Mouse (Mus musculus) spleen, adult 2 months (tissue): ENCODE results near the gene Zfp296. TPM values are rescaled to one million over a fixed set of nuclear protein-coding genes. Genes with fewer than 3 reads are reported as not detected.

ENCODE experiments used
- DNase-seq, 2 experiments: peaks; one replicate each; pipeline versions ENCODE4 v3.0.0 to v3.0.0-alpha.2; 2012 to 2021; ENCODE audit warnings: low spot score in 2 of 2, low read depth in 1 of 2
- H3K27ac ChIP-seq: fragments of 200-500 bp; 2 replicates; pipeline ENCODE4 v1.5.1; 2012; ENCODE audit warnings: low read length, inconsistent platforms; ENCODE audit not compliant: insufficient read depth
- H3K27me3 ChIP-seq: fragments of 200-500 bp; 2 replicates; pipeline ENCODE4 v1.6.1; 2012; ENCODE audit warnings: mild to moderate bottlenecking, moderate library complexity, low read length, inconsistent platforms; ENCODE audit not compliant: control insufficient read depth, insufficient read depth
- H3K36me3 ChIP-seq: fragments of 200-500 bp; 2 replicates; pipeline ENCODE4 v1.6.1; 2012; ENCODE audit warnings: mild to moderate bottlenecking, low read length, inconsistent platforms; ENCODE audit not compliant: control insufficient read depth, insufficient read depth
- H3K4me1 ChIP-seq: fragments of 200-500 bp; 2 replicates; pipeline ENCODE4 v1.6.1; 2011; ENCODE audit warnings: inconsistent platforms; ENCODE audit not compliant: control insufficient read depth, insufficient read depth, insufficient read length
- H3K4me3 ChIP-seq: fragments of 200-500 bp; 2 replicates; pipeline ENCODE4 v1.5.1; 2011; ENCODE audit warnings: mild to moderate bottlenecking, inconsistent platforms; ENCODE audit not compliant: insufficient read depth, insufficient read length; ENCODE audit errors: extremely low read depth
- CTCF ChIP-seq: fragments of 200-500 bp; IDR thresholded peaks from 2 replicates; pipeline ENCODE4 v1.5.1; 2011; ENCODE audit warnings: mild to moderate bottlenecking, inconsistent platforms; ENCODE audit not compliant: insufficient read depth, insufficient read length, insufficient replicate concordance; ENCODE audit errors: extremely low read depth
- POLR2A ChIP-seq: fragments of 200-500 bp; IDR thresholded peaks from 2 replicates; pipeline ENCODE4 v1.6.1; 2011; ENCODE audit warnings: low read depth, low read length, inconsistent platforms
- WGBS: fragments of 180-500 bp; shearing (Covaris S2); methylation state at CpG from one replicate; pipeline ENCODE4 v1.1.7; 2018; 5-methylcytosine and 5-hydroxymethylcytosine counted together
- polyA plus RNA-seq: library from polyadenylated mRNA; depleted of rRNA; stranded (reverse); fragments of >200 nt; gene quantifications from 2 replicates; pipeline ENCODE4 v1.2.3, GENCODE M21; 2012

The Zfp296 gene
- polyA plus RNA-seq, 1 experiment: 20.9 TPM

DNA sequence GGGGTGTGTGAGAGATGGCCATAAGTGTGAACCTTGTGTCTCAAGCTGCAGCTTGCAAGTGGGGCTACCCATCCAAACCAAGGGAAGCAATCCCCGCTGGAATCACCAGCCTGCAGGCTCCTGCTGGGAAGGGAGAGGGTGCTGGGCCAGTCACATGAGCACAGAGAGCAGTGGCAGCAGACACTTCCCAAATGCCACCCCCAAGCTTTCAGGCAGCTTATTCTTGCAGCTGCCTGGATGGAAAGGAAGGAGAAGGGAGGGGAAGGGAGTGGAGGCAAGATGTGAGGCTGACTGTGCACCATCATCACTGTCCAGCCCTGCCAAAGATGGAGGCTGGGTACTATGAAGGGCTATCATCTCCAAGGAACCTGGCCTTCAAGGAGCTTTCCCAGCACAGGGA is 22.9 kb upstream of the Zfp296 start:
- Histone ChIP-seq H3K27ac (no peak overlapping the region), H3K4me1 (no peaks in the 10 kb centered on the region; the same call in 1 of the 2 replicates), H3K4me3 (no peak overlapping the region), H3K27me3 (no peaks in the 10 kb centered on the region), H3K36me3 (peaks cover 2% of the 10 kb centered on the region; the same call in 1 of the 2 replicates)
- no peak for DNase-seq
- 88% methylated on average over 1 of the region's 1 CpGs for WGBS
- TF ChIP-seq CTCF (no peak), POLR2A (no peak)

DNA sequence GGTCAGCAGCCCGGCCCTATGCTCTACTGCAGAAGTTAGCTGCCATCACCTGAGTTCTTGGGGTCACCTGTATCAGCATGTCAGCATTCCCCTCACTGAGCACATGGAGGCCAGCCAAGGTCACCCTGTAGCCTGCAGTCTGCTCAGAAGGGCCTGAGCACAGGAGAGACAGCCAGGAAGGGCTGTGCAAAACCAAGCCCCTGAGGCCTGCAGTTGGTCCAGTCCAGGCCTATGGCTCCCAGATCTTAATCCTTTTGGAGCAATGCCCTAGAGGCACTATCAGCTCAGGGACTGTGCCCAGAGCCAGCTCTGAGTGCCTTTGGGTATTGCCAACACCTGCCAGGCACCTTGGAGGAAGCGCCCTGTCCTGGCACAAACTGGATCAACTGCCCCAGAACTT is 20.0 kb upstream of the Zfp296 start:
- TF ChIP-seq CTCF (no peak), POLR2A (no peak)
- no peak for DNase-seq

GRCm38 (mm10) chr7:19557982-19558900 is 18.8 kb upstream of the Zfp296 start:
- Histone ChIP-seq H3K4me1 (peaks cover 14% of the 10 kb centered on the region; the same call in 1 of the 2 replicates), H3K27me3 (no peaks in the 10 kb centered on the region), H3K27ac (no peak overlapping the region), H3K36me3 (peaks cover 2% of the 10 kb centered on the region; the same call in 1 of the 2 replicates), H3K4me3 (no peak overlapping the region)
- 96% methylated on average over 6 of the region's 6 CpGs for WGBS
- TF ChIP-seq POLR2A: no peak
- no peak for TF ChIP-seq CTCF
- no peak for DNase-seq

More for the DNA sequence above, 20.0 kb upstream of the Zfp296 start:
- peaks cover 2% of the 10 kb centered on the region; the same call in 1 of the 2 replicates for H3K36me3 ChIP-seq
- peaks cover 8% of the 10 kb centered on the region; the same call in 1 of the 2 replicates for H3K4me1 ChIP-seq
- WGBS: 87% methylated on average over 2 of the region's 2 CpGs
- H3K4me3 ChIP-seq: no peak overlapping the region
- H3K27me3 ChIP-seq: no peaks in the 10 kb centered on the region
- no peak overlapping the region for H3K27ac ChIP-seq

- Histone ChIP-seq H3K4me1 (peaks cover 14% of the 10 kb centered on the region; the same call in 1 of the 2 replicates), H3K27ac (no peak overlapping the region), H3K27me3 (no peaks in the 10 kb centered on the region), H3K4me3 (no peak overlapping the region), H3K36me3 (no peaks in the 10 kb centered on the region; the same call in 1 of the 2 replicates)
- TF ChIP-seq CTCF (peak; percentile 41; the same call in 1 of the 2 replicates), POLR2A (no peak)
- WGBS: 70% methylated on average over 2 of the region's 2 CpGs
- DNase-seq: no peak
Observed at GRCm38 (mm10) chr7:19558965-19559364, 18.1 kb upstream of the Zfp296 start.

DNA sequence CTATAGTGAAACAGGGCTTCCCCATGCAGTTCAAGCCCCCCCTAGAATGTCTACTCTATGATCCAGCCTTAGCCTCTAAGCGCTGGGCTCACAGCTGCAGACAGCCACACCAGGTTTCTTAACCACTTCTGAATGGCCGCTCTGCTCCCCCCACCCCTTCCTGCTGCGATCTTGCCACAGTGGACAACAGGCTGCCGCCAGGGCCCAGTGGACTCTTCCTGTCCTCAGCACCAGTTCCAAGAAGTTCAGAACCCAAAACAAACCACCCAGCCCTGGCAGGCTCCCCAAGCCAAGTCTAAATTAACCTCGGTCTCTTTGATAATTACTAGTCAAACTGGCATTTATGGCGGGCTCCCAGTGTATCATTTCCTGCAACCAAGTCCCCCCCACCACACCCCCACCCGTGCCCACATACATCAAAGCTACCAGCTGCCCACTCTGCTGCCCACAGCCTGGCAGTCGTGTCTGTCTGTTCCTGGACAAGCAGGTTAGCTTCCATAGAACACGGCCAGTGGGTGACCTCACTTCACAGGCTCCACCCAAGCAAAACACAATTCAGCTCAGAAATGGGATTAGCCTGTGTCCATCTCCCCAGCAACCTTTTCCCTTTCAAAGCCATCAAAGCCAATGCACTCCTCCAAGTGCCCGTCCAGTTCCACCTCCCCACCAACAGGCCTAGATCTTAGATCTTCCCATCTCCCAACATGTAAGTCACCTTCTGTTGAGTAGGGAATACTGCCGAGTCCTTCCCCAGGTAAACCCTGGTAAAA is 16.4 kb upstream of the Zfp296 start:
- Histone ChIP-seq H3K36me3 (peaks cover 8% of the 10 kb centered on the region), H3K27ac (no peak overlapping the region), H3K4me3 (peak overlapping the region; percentile 82), H3K27me3 (no peaks in the 10 kb centered on the region), H3K4me1 (peaks cover 14% of the 10 kb centered on the region; the same call in 1 of the 2 replicates)
- TF ChIP-seq POLR2A (no peak), CTCF (no peak)
- no peak for DNase-seq
- 9% methylated on average over 11 of the region's 11 CpGs for WGBS

- H3K4me1 ChIP-seq: peaks cover 14% of the 10 kb centered on the region; the same call in 1 of the 2 replicates
- WGBS: under 1% methylated on average over 11 of the region's 11 CpGs
- TF ChIP-seq POLR2A: no peak
- no peak for TF ChIP-seq CTCF
- DNase-seq: no peak
- peaks cover 8% of the 10 kb centered on the region for H3K36me3 ChIP-seq
- H3K4me3 ChIP-seq: peak overlapping the region; percentile 82
- no peaks in the 10 kb centered on the region for H3K27me3 ChIP-seq
- H3K27ac ChIP-seq: peak overlapping the region; percentile 90; the same call in 1 of the 2 replicates
Observed at GRCm38 (mm10) chr7:19561431-19561764, 15.7 kb upstream of the Zfp296 start.
